8 mouse cellular contexts compared by ENCODE assay signal in the genomic region with DNA sequence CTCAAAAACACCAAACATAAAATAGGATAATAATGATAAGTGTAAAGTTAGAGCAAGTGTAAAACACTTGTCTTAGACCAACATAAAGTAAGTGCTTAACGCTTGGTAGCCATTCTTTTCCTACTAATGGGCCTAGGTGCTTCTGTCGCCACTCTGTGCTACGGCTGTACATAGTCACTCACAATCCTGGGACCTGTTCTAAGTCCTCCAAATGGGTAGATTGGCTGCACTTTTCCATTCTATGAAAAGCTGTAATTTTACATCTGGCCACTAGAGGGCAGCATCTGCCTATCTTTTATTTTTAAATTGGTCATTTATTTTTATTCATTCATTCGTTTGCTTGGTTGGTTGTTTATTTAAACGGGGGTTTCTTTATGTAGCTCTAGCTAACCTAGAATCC. TPM values are rescaled to one million over a fixed set of nuclear protein-coding genes. Genes with fewer than 3 reads are reported as not detected.
A peak's percentile ranks its signal among the peaks of the same experiment; 100 is the strongest.
DNase-seq lines count a peak whose midpoint lies in the region; ATAC-seq and TF ChIP-seq lines count a peak whose summit lies in the region.
"Had no signal": no experiment of that assay in that cellular context is flagged by ENCODE, and none has a peak within 500 bp of the region (broad histone marks: within the 10 kb centered on the region; RNA-seq: fewer than 3 reads in every experiment).

No protein-coding gene starts in this region.

- no peaks in the 10 kb centered on the region for H3K9me3 ChIP-seq in intestine, postnatal 0 days (ENCODE audit: control insufficient read depth)
- H3K9me3 ChIP-seq: limb, embryonic 12.5 days had no signal

- peak; percentile 41 for DNase-seq in kidney, adult 2 months
- no peak for DNase-seq in kidney, postnatal 25 days
- DNase-seq in B cell, adult 2 months = peak; percentile 48
- peak; percentile 39 for DNase-seq in ES-CJ7 (ENCODE audit: low read depth, low spot score)
- DNase-seq in yolk sac, embryonic 10.5 days (ENCODE audit: low spot score) = no peak
- no peak for DNase-seq in right cerebral cortex, postnatal 36 days (ENCODE audit: low spot score in 2 of 2)

- TF ChIP-seq POLR2A in kidney, adult 2 months (IDR thresholded peaks at IDR 0.05; ENCODE audit: low read depth, low read length) = no peak

- H3K27ac ChIP-seq in kidney, adult 2 months (ENCODE audit: insufficient read depth, low read depth, low read length) = no peak overlapping the region
- no peak overlapping the region for H3K27ac ChIP-seq in intestine, postnatal 0 days (ENCODE audit: low read depth, low read length)

- H3K27me3 ChIP-seq in kidney, adult 2 months (replicated peaks; ENCODE audit: control insufficient read depth, insufficient read depth, low read length) = no peaks in the 10 kb centered on the region
- H3K27me3 ChIP-seq in intestine, postnatal 0 days (replicated peaks; ENCODE audit: control insufficient read depth, insufficient read depth, low read length) = no peaks in the 10 kb centered on the region
- H3K27me3 ChIP-seq: limb, embryonic 12.5 days had no signal

- TF ChIP-seq CTCF in kidney, adult 2 months (conservative IDR thresholded peaks at IDR 0.05; ENCODE audit: insufficient read depth, insufficient read length, low read depth, low read length) = peak; percentile 24; the same call in 1 of the 2 replicates
- peak; percentile 77 for TF ChIP-seq CTCF in intestine, postnatal 0 days (IDR thresholded peaks at IDR 0.05; ENCODE audit: low read depth)

- no peaks in the 10 kb centered on the region for H3K36me3 ChIP-seq in kidney, adult 2 months (ENCODE audit: control insufficient read depth, insufficient read depth, low read length)
- no peaks in the 10 kb centered on the region for H3K36me3 ChIP-seq in intestine, postnatal 0 days (ENCODE audit: control insufficient read depth, insufficient read depth)
- H3K36me3 ChIP-seq: limb, embryonic 12.5 days had no signal

- no peaks in the 10 kb centered on the region for H3K4me1 ChIP-seq in kidney, adult 2 months (ENCODE audit: control insufficient read depth, insufficient read depth, low read length)
- no peaks in the 10 kb centered on the region for H3K4me1 ChIP-seq in intestine, postnatal 0 days (replicated peaks; ENCODE audit: control insufficient read depth, insufficient read depth, low read length)
- H3K4me1 ChIP-seq: limb, embryonic 12.5 days had no signal

- no peak overlapping the region for H3K9ac ChIP-seq in intestine, postnatal 0 days (ENCODE audit: low read depth, low read length)
- H3K9ac ChIP-seq: limb, embryonic 12.5 days had no signal

- H3K4me2 ChIP-seq in intestine, postnatal 0 days (replicated peaks; ENCODE audit: low read depth) = no peak overlapping the region
- H3K4me2 ChIP-seq: limb, embryonic 12.5 days had no signal

- 3% methylated on average over 5 of the region's 5 CpGs for WGBS in kidney, adult 2 months
- 5% methylated on average over 5 of the region's 5 CpGs for WGBS in intestine, postnatal 0 days

- ATAC-seq in intestine, postnatal 0 days = no peak

- H3K4me3 ChIP-seq in kidney, adult 2 months (ENCODE audit: insufficient read depth, low read depth, low read length) = no peak overlapping the region
- H3K4me3 ChIP-seq in intestine, postnatal 0 days (ENCODE audit: low read depth, low read length) = no peak overlapping the region
- H3K4me3 ChIP-seq: limb, embryonic 12.5 days had no signal

RNA-seq across cellular contexts. Expression of a gene that starts 44.9 kb away (rescaled TPM):
- 109 and 111 TPM in 2 replicates for polyA plus RNA-seq in kidney, adult 2 months (2012; rRNA removed)
- 77.9 and 80.7 TPM in 2 replicates for polyA plus RNA-seq in intestine, postnatal 0 days (2015; fragmentation: Nextera tagmentation; extraction: Ambion mirVana)

Comparison
In these comparisons a context has a peak if more than half of its experiments do, and no peak if none do; other contexts are left out.
1. DNase-seq: peak in kidney, adult 2 months (single experiment), B cell, adult 2 months (2 of 2) and ES-CJ7 (single experiment); none in kidney, postnatal 25 days (0 of 2), yolk sac, embryonic 10.5 days (single experiment) and right cerebral cortex, postnatal 36 days (0 of 2).